Mouse (Mus musculus): ENCODE results near the gene Ckap5.

Ckap5 gene

GRCm38 (mm10) chr2:91627486-91627885 lies 100.9 kb downstream of the Ckap5 start:
- in situ Hi-C loops (cut with MseI, MboI), result no loop called here

- in situ Hi-C loops (cut with MseI, MboI), result no loop called here
Observed at GRCm38 (mm10) chr2:91628171-91628570, 101.6 kb downstream of the Ckap5 start.

DNA sequence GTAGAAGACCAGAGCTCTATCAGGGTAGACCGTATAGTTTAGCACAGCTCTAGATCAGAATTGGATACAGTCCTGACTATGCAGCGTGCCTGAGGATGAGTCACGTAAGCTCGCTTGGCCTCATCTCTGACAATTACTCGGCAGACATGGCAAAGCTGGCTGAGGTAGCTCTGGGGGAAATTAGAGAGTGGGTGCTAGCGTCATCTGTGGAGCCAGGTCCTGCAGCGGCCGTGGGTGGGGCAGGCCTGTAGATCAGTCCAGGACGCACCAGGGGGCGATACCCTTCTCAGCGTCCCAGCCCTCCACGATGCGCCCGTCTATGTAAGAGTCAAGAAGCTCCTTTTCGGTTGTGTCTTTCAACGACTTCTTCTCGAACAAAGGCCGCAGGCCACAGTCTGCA lies 103.1 kb downstream of the Ckap5 start:
- in situ Hi-C loops (cut with MseI, MboI), result no loop called here

GRCm38 (mm10) chr2:91630384-91630783 lies 103.8 kb downstream of the Ckap5 start:
- in situ Hi-C loops (cut with MseI, MboI), result no loop called here

DNA sequence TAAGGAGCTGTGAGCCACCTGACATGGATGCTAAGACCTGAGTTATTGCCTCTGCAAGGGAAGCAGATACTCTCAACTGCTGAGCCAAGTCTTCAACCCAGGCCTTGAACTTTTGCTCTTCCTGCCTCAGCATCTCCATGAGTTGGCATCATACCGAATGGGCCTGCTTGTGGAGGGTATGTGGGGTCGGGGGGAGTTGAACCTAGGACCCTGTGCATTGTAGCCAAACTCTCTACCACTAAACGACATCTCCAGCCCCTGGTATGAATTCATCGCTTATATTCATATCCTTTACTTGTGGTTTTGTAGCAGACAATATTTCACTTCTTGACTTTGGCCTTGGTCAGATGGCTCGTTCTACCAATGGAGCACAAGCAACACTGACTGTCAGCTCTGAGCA lies 105.3 kb downstream of the Ckap5 start:
- in situ Hi-C loops (cut with MseI, MboI), result no loop called here

DNA sequence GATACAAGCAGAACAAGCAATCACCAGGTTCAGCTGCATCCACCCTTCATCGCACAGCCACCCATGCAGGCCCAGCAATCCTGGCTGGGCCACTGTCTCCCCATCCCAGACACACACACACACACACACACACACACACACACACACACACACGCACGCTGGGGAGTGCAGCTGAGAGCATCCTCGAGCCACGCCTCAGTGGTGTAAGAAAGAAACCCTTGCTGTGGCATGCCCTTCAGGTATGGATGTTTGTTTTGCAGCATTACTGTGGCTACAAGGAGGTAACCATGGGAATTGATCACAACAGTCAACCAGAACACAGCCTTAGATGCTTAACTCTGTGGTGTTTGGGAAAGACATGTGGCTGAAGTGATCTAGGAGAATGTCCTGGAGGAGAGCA lies 105.8 kb downstream of the Ckap5 start:
- in situ Hi-C loops (cut with MseI, MboI), result no loop called here

- in situ Hi-C loops (cut with MseI, MboI), result no loop called here
Observed at GRCm38 (mm10) chr2:91633334-91633977, 106.9 kb downstream of the Ckap5 start.

GRCm38 (mm10) chr2:91634841-91635240 lies 108.3 kb downstream of the Ckap5 start:
- in situ Hi-C loops (cut with MseI, MboI), result no loop called here

DNA sequence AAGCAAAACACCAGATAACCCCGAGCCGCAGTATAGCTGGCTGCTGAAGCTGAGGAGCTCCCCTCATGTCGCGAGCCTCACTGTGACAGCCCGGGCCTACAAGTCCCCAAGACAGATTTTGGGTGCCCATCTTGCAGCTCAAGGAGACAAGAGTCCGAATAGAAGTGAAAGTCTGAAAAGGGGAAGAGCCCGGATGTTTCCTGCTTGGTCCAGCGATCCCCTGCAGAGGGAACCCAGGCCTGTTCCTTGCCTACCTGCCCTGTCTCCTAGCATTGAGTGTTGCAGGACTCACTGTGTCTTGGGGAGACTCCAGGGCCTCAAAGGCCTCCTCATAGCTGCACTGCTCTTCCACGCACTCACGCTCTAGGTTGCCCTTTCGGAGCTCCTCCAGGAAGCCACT lies 108.9 kb downstream of the Ckap5 start:
- in situ Hi-C loops (cut with MseI, MboI), result no loop called here

- in situ Hi-C loops (cut with MseI, MboI), result no loop called here
Observed at GRCm38 (mm10) chr2:91636229-91636628, 109.7 kb downstream of the Ckap5 start, which contains the start of gene F2. Gene F2, minus strand, starts transcription at chr2:91636414.

DNA sequence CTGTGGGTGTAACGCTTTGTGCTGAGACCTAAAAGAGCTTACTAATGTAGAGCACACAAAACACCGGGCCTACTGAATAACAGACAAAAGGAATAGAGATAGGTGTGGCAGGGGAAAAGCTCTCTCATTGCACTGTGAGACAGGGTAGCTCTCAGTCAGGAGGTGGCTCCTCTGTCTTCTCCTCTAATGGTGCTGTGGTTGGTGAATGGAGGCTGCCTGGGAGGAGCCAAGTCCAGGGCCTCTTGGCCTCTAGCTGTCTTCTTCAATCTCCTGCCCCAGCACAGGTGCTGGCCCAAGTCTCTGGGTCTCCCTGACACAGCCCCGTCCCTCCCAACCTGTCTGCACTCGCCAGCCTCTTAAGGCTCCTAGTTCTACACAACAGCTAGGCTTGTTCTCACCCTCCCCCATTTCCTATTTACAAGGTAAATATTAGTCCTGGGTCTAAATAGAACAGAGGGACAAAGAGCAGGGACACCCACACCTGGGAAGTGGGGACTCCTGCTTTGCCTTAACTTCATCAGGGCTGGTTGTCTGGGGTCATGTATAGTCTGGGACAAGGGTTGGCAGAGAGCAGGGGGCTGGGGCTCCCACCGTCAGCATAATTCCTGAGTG lies 110.3 kb downstream of the Ckap5 start:
- in situ Hi-C loops (cut with MseI, MboI), result no loop called here

DNA sequence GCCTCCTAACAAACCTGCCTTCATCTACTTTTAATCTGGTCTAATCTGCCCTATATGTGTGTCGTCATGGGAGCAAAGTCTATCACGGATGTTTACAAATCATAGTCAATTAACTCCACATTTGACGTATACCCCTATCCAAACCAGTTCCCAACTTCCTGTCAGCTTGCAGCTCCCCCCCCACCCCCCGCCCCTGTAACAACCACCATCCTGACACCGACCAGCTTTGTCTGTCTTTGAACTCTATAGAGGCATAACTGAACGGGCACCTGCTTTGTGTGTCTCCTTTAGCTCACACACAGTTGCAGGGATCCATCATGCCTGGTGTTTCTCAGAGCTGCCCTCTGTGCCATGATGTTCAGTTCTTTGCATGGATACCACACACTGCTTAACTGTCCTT lies 112.4 kb downstream of the Ckap5 start:
- in situ Hi-C loops (cut with MseI, MboI), result no loop called here

DNA sequence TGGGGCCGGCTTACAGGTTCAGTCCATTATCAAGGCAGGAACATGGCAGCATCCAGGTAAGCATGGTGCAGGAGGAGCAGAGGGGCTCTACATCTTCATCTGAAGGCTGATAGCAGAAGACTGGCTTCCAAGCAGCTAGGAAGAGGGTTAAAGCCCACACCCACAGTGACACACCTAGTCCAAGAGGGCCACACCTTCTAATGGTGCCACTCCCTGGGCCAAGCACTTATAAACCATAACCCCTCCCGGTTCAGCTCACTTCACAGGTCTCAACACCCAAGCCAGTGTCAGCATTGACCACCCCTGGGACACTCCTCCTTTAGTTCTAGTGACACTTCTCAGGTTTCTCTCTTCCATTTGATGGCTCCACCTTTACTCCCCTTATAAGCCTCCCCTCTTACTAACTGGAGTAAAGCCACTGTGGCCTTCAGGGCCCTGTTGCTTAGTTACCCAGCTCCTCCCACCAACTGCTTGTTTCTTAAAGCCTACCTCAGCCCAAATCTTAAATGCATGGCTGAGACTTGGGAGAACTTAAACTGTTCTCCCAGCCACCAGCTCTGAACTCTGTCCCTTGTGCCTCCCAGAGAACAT lies 116.4 kb downstream of the Ckap5 start:
- in situ Hi-C loops (cut with MseI, MboI), result no loop called here

- in situ Hi-C loops (cut with MseI, MboI), result no loop called here
Observed at GRCm38 (mm10) chr2:91644021-91644420, 117.5 kb downstream of the Ckap5 start.

DNA sequence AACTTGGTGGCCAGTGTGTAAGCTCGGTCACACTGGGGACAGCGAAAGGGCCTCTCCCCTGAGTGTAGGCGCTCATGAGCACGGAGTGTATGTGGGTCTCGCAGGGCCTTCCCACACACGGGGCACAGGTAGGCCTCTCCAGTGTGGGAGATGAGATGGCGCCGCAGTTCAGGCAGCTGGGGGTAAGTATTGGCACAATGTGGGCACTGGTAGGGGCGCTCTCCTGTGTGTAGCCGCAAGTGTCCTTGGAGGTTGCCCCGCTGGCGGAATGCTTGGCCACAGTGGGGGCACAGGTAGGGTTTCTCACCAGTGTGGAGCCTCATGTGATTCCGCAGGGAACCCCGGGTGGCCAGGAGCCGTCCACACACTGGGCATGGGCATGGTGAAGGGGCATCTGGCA lies 118.8 kb downstream of the Ckap5 start:
- in situ Hi-C loops (cut with MseI, MboI), result no loop called here

DNA sequence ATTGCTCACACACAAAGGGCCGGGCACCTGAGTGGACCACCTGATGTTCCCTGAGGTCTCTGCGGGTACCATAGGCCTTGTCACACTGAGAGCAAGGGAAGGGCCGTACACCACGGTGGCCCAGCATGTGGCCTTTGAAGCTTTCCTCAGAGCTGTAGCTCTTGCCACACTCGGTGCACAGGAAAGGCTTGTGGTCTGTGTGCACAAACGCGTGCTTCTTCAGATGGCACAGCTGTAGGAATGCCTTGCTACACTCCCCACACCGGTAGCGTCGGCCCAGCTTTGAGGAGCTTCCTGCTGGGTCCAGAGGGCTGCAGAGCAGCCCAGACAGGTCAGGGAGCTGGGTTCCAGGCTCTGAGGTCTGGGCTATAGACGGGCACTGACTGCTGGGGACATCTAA lies 119.2 kb downstream of the Ckap5 start:
- in situ Hi-C loops (cut with MseI, MboI), result no loop called here

DNA sequence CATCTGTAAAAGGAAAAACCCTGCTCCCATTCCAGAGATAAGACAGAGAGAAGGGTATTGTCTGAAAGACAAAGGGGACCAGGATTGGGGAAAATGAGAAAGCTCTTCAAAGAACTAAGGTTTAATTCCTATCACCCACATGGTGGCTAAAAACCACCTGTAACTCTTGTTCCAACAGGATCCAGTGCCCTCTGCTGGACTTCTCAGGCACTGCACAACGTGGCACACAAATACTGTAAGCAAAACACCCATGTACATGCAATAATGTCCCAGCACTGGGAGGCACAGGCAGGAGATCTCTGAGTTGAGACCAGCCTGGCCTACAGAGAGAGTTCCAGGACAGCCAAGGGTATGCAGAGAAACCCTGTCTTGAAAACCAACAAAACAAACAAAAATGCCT lies 120.2 kb downstream of the Ckap5 start:
- in situ Hi-C loops (cut with MseI, MboI), result no loop called here

GRCm38 (mm10) chr2:91649152-91649551 lies 122.6 kb downstream of the Ckap5 start:
- in situ Hi-C loops (cut with MseI, MboI), result no loop called here

- in situ Hi-C loops (cut with MseI, MboI), result no loop called here
Observed at GRCm38 (mm10) chr2:91649553-91650359, 123.2 kb downstream of the Ckap5 start, which contains the start of the genes Zfp408 and Arhgap1. Gene Zfp408, minus strand, starts transcription at chr2:91649791. Gene Arhgap1, plus strand, starts transcription at chr2:91649860.

- in situ Hi-C loops (cut with MseI, MboI), result no loop called here
Observed at GRCm38 (mm10) chr2:91650360-91650995, 123.9 kb downstream of the Ckap5 start.

DNA sequence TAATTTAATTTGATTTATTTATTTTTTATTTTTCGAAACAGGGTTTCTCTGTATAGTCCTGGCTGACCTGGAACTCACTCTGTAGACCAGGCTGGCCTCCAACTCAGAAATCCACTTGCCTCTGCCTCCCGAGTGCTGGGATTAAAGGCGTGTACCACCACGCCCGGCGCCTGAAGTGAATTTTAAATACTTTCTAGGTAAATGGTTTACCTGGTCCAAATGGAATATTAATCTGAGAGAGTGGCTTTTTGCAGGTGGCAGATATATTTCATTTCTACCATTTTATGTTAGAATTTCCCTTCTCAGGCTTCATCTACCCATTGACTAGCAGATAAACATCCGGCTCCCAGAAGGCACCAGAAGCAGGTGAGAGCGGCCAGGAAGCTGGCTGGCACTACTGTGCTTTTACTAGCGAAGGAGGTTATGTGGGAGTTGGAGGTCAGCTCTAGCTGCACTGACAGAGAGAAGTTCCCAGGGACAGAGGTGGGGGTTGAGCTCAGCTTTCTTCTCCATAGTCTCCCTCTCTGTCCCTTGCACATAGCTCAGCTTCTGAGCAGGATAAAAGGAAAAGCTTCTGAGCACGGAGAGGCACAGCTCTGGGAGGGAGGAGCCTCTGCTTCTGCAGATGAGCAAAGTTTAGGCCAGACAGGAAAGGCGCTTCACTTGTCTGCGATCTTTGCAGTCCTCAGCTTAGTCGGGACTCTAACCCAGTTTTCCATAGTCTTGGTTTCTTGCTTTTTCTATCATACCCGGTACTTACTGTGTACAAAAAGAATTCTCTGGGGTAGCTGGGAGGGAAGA lies 125.1 kb downstream of the Ckap5 start:
- in situ Hi-C loops (cut with MseI, MboI), result no loop called here

All from mouse trophoblast stem cell (cell line).